Mouse (Mus musculus) midbrain, postnatal 0 days (tissue): ENCODE measurements at regions not wholly inside any gene's neighbourhood (a gene's known extent, or its start where the extent isn't known, plus 50 kb on each side); places are given as distances from the start of the nearest gene placed in this dataset.

Experiments
- ATAC-seq: fragments of 200-750 bp; cut with Nextera tagmentation; 2 replicates; pipeline ENCODE4 v1.8.0; 2017; ENCODE audit warnings: moderate number of reproducible peaks, mild to moderate bottlenecking, moderate TSS enrichment, moderate library complexity; ENCODE audit not compliant: low FRiP score
- DNase-seq: peaks from one replicate; pipeline ENCODE4 v3.0.0-alpha.2; 2015; ENCODE audit warnings: low spot score
- H3K27ac ChIP-seq: fragments of 300-500 bp; sonication (generic); 2 replicates; pipeline ENCODE4 v1.5.1; 2014; ENCODE audit warnings: low read depth, mild to moderate bottlenecking, low read length, mixed read lengths
- H3K27me3 ChIP-seq: fragments of 300-500 bp; sonication (generic); 2 replicates; pipeline ENCODE4 v1.6.1; 2014; ENCODE audit warnings: low read length, control low read depth, mixed read lengths; ENCODE audit not compliant: insufficient read depth
- H3K36me3 ChIP-seq: fragments of 300-500 bp; sonication (generic); 2 replicates; pipeline ENCODE4 v1.6.1; 2014; ENCODE audit warnings: low read length, control low read depth, mixed read lengths; ENCODE audit not compliant: insufficient read depth
- H3K4me1 ChIP-seq: fragments of 300-500 bp; sonication (generic); 2 replicates; pipeline ENCODE4 v1.6.1; 2014; ENCODE audit warnings: mild to moderate bottlenecking, control low read depth, antibody characterized with exemption, low read length, mixed read lengths; ENCODE audit not compliant: insufficient read depth
- H3K4me2 ChIP-seq: fragments of 300-500 bp; sonication (generic); 2 replicates; pipeline ENCODE4 v1.6.1; 2014; ENCODE audit warnings: low read depth, mild to moderate bottlenecking, low read length, mixed read lengths; ENCODE audit not compliant: poor library complexity, severe bottlenecking
- H3K4me3 ChIP-seq: fragments of 300-500 bp; sonication (generic); 2 replicates; pipeline ENCODE4 v1.5.1; 2014; ENCODE audit warnings: low read depth, mild to moderate bottlenecking, low read length, moderate library complexity
- H3K9ac ChIP-seq: fragments of 300-500 bp; sonication (generic); replicated peaks from 2 replicates; pipeline ENCODE4 v1.6.1; 2014; ENCODE audit warnings: mild to moderate bottlenecking, low read length, moderate library complexity, mixed read lengths; ENCODE audit not compliant: poor library complexity, severe bottlenecking
- H3K9me3 ChIP-seq: fragments of 300-500 bp; sonication (generic); 2 replicates; pipeline ENCODE4 v1.6.1; 2016; ENCODE audit warnings: low read length, control low read depth
- CTCF ChIP-seq: IDR thresholded peaks from 2 replicates; pipeline ENCODE4 v1.5.1; 2016; ENCODE audit warnings: antibody characterized with exemption, mild to moderate bottlenecking
- WGBS: fragments of 180-500 bp; shearing (Covaris S2); extraction: QIAGEN DNeasy Blood & Tissue Kit; methylation state at CpG from one replicate; pipeline ENCODE4 v1.1.7; 2014; 5-methylcytosine and 5-hydroxymethylcytosine counted together

DNA sequence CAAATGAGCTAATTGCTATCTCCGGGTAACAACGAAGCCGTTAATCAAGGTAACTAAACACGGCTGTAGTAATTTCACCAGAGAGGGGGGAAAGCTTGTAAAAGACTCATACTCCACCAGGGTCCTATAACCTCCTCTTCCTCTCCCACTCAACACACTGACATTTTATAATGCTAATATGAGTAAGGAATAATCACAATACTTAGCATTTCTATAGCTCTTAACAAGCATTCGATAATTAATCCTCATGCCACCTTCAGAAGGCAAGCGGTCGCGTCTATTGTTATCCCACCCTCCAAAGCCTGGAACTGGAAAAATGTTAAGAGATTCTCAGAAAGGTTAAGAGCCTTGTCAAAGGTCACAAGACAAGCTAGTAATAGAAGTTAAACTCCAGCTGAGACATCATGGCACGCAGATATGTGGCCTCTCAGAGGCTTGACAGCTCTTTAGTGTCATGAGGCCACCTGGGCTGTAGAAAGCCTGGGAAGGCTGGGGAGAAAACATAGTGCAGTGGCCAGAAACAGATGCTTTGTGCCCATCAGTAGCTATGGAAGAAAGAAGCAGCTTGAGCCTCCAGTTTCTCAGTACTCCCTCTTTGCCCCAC lies 356.3 kb upstream of the Got2 start:
- no peaks in the 10 kb centered on the region for H3K4me1 ChIP-seq
- no peak for DNase-seq
- H3K9ac ChIP-seq = no peak overlapping the region
- ATAC-seq = no peak
- TF ChIP-seq CTCF = no peak
- no peak overlapping the region for H3K4me3 ChIP-seq
- no peaks in the 10 kb centered on the region for H3K9me3 ChIP-seq
- no peak overlapping the region for H3K4me2 ChIP-seq
- no peak overlapping the region for H3K27ac ChIP-seq
- H3K27me3 ChIP-seq = no peaks in the 10 kb centered on the region
- WGBS = 46% methylated on average over 9 of the region's 9 CpGs
- H3K36me3 ChIP-seq = no peaks in the 10 kb centered on the region

DNA sequence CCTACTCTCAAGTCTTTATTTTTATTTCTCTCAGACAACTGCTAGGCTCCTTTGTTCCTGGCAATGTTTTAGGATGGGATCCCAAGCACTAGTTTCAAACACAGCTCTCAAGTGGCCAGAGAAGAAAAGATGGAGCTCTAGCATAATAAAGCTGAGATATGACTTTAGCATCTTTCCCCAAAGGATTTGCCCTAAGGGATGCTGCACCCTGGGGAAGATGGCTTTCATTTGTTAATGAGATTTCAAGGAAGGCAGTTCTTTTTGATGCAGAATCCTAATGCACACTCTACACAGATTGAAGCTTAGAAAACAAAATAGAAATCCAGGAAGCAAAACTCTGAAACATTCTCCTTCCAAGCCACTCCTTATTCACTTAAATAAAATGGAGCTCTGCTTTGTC lies 350.1 kb upstream of the Got2 start:
- no peak for TF ChIP-seq CTCF
- H3K4me3 ChIP-seq = no peak overlapping the region
- H3K4me1 ChIP-seq = no peaks in the 10 kb centered on the region
- no peaks in the 10 kb centered on the region for H3K27me3 ChIP-seq
- no peak overlapping the region for H3K27ac ChIP-seq
- H3K9ac ChIP-seq = no peak overlapping the region
- H3K9me3 ChIP-seq = no peaks in the 10 kb centered on the region
- DNase-seq = no peak
- no peak for ATAC-seq
- no peak overlapping the region for H3K4me2 ChIP-seq
- H3K36me3 ChIP-seq = no peaks in the 10 kb centered on the region

DNA sequence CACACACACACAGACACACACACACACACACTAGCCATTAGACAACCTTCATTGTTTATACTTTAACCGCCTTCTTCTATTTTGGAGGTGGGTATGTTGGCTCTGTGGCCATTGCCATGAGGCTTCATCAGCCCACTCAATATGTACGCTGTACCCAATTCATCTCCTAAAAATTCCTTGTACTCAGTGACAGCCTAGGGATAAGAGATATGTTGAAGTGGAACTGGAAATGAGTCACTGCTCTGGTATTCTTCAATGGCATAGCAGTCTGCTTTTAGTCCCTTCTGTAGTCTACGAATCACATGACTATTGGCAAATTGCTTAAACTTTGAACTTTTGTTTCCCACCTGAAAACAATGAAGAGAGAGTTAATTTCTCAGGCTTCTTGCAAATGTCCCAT lies 349.6 kb upstream of the Got2 start:
- H3K4me3 ChIP-seq = no peak overlapping the region
- H3K4me1 ChIP-seq = no peaks in the 10 kb centered on the region
- no peak overlapping the region for H3K9ac ChIP-seq
- H3K27me3 ChIP-seq = no peaks in the 10 kb centered on the region
- no peak overlapping the region for H3K27ac ChIP-seq
- no peaks in the 10 kb centered on the region for H3K36me3 ChIP-seq
- no peak overlapping the region for H3K4me2 ChIP-seq
- DNase-seq (no peak), ATAC-seq (no peak)
- WGBS = 86% methylated on average over 3 of the region's 3 CpGs
- no peak for TF ChIP-seq CTCF
- H3K9me3 ChIP-seq = no peaks in the 10 kb centered on the region

DNA sequence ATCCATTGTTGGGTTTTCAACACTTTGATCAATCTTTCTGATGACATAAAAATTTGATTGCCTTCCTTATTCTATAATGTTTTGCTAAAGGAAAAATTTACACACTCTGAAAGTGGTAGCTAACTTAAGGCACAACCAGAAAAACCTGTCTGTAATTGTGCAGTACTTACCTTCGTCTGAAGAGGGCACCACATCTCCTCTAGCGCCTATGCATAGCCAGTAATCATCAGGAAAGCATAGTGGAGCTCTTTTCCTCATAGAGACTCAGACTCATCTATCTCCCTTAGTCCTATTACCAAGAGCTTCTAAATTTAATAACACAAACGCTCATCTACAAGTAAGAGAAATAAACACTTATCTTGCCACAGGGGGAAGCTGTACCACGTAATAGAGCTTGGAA lies 342.1 kb upstream of the Got2 start:
- DNase-seq = peak; percentile 54
- TF ChIP-seq CTCF = peak; percentile 72
- ATAC-seq = no peak
- 29% methylated on average over 4 of the region's 4 CpGs for WGBS
- H3K4me2 ChIP-seq = no peak overlapping the region
- no peak overlapping the region for H3K27ac ChIP-seq
- no peaks in the 10 kb centered on the region for H3K4me1 ChIP-seq
- no peak overlapping the region for H3K4me3 ChIP-seq
- no peaks in the 10 kb centered on the region for H3K9me3 ChIP-seq
- H3K36me3 ChIP-seq = no peaks in the 10 kb centered on the region
- no peaks in the 10 kb centered on the region for H3K27me3 ChIP-seq
- H3K9ac ChIP-seq = no peak overlapping the region
